Mouse (Mus musculus) megakaryocyte, embryonic 14.5 days (primary cell): ENCODE results near the gene Mvd.

ENCODE experiments used
- FLI1 ChIP-seq: IDR thresholded peaks from 2 replicates; pipeline ENCODE4 v1.6.1; 2012; ENCODE audit warnings: low read length, inconsistent platforms, mixed read lengths
- GATA1 ChIP-seq: IDR thresholded peaks from 3 replicates; pipeline ENCODE4 v1.6.1; 2012; ENCODE audit warnings: mixed read lengths, low read length, inconsistent platforms, borderline replicate concordance

DNA sequence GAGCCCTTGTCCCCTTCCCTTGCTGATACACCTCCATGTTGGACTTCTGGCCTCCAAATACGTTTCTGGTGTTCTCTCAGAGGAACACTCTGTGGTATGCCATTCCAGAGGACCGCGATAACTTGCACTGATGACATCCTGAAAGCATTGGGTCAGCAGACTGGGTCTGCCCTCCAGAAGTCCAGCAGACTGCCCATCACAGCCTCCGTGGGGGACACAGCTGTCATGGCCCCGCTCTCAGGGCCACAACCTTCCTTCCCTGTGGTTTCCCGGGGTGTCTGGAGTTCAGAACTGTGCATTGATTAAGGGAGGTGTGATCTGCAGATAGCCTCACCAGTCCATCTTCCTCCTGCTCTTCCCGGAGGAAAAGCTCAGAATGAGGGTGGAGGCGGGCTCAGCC, 19.3 kb upstream of the Mvd start:
- TF ChIP-seq GATA1 (no peak), FLI1 (no peak)
